Mouse (Mus musculus): ENCODE measurements around the gene Tbcc. TPM values are rescaled to one million over a fixed set of nuclear protein-coding genes. Genes with fewer than 3 reads are reported as not detected.
A peak's percentile ranks its signal among the peaks of the same experiment; 100 is the strongest.

Gene Tbcc
- total RNA-seq, 2 experiments from 2014 or later, result 8.6 to 10.8 TPM

GRCm38 (mm10) chr17:46897221-46897950 lies 6.9 kb downstream of the Tbcc start:
- ATAC-seq (ENCODE audit: poor library complexity, severe bottlenecking), result no peak

- ATAC-seq (ENCODE audit: poor library complexity, severe bottlenecking), result no peak
These were observed 10.5 kb downstream of the Tbcc start for GRCm38 (mm10) chr17:46900941-46901340.

- ATAC-seq (ENCODE audit: poor library complexity, severe bottlenecking), result peak; percentile 96
These were observed 13.5 kb downstream of the Tbcc start for GRCm38 (mm10) chr17:46903876-46904490.

- ATAC-seq (ENCODE audit: poor library complexity, severe bottlenecking), result no peak
These were observed 19.7 kb downstream of the Tbcc start, which contains the start of gene Prph2 for GRCm38 (mm10) chr17:46910186-46910585. Gene Prph2, plus strand, starts transcription at chr17:46910459.

GRCm38 (mm10) chr17:46912331-46912730 lies 21.8 kb downstream of the Tbcc start:
- ATAC-seq (ENCODE audit: poor library complexity, severe bottlenecking), result no peak

- ATAC-seq (ENCODE audit: poor library complexity, severe bottlenecking), result no peak
These were observed 24.6 kb downstream of the Tbcc start for GRCm38 (mm10) chr17:46915129-46915528.

GRCm38 (mm10) chr17:46918951-46919350 lies 28.5 kb downstream of the Tbcc start:
- ATAC-seq (ENCODE audit: poor library complexity, severe bottlenecking), result no peak

- ATAC-seq (ENCODE audit: poor library complexity, severe bottlenecking), result no peak
These were observed 30.4 kb downstream of the Tbcc start for GRCm38 (mm10) chr17:46920855-46921254.

- ATAC-seq (ENCODE audit: poor library complexity, severe bottlenecking), result no peak
These were observed 35.7 kb downstream of the Tbcc start for GRCm38 (mm10) chr17:46926192-46926591.

- ATAC-seq (ENCODE audit: poor library complexity, severe bottlenecking), result no peak
These were observed 36.5 kb downstream of the Tbcc start for GRCm38 (mm10) chr17:46926941-46927340.

GRCm38 (mm10) chr17:46927781-46928180 lies 37.3 kb downstream of the Tbcc start:
- ATAC-seq (ENCODE audit: poor library complexity, severe bottlenecking), result no peak

GRCm38 (mm10) chr17:46929277-46929676 lies 38.8 kb downstream of the Tbcc start:
- ATAC-seq (ENCODE audit: poor library complexity, severe bottlenecking), result no peak

- ATAC-seq (ENCODE audit: poor library complexity, severe bottlenecking), result no peak
These were observed 39.4 kb downstream of the Tbcc start for GRCm38 (mm10) chr17:46929897-46930296.

GRCm38 (mm10) chr17:46932961-46933360 lies 42.5 kb downstream of the Tbcc start:
- no peak for ATAC-seq (ENCODE audit: poor library complexity, severe bottlenecking)

GRCm38 (mm10) chr17:46933557-46934348 lies 43.3 kb downstream of the Tbcc start:
- peak; percentile 51; the same call in 1 of the 2 replicates for ATAC-seq (ENCODE audit: poor library complexity, severe bottlenecking)

- no peak for ATAC-seq (ENCODE audit: poor library complexity, severe bottlenecking)
These were observed 50.0 kb downstream of the Tbcc start for GRCm38 (mm10) chr17:46940461-46940860.

Other genes with a start within 250 kb of the Tbcc start
- gene Klc4, start 244.7 kb upstream of the Tbcc start, total RNA-seq (2015), result 3.5 and 4.9 TPM in 2 replicates
- gene Klc4, start 244.7 kb upstream of the Tbcc start, total RNA-seq (2017), result 13.1 and 15.0 TPM in 2 replicates
- 46.2 and 67.5 TPM in 2 replicates for gene Mrpl2, start 244.5 kb upstream of the Tbcc start, total RNA-seq (2015)
- gene Mrpl2, start 244.5 kb upstream of the Tbcc start, total RNA-seq (2017), result 42.7 and 53.9 TPM in 2 replicates
- 1.7 and 1.9 TPM in 2 replicates for gene Cul7, start 240.3 kb upstream of the Tbcc start, total RNA-seq (2015)
- 1.9 and 2.4 TPM in 2 replicates for gene Cul7, start 240.3 kb upstream of the Tbcc start, total RNA-seq (2017)
- gene Rrp36, start 216.3 kb upstream of the Tbcc start, total RNA-seq (2015), result 9.6 and 10.6 TPM in 2 replicates
- gene Rrp36, start 216.3 kb upstream of the Tbcc start, total RNA-seq (2017), result 62.2 and 75.0 TPM in 2 replicates
- 43.5 and 57.6 TPM in 2 replicates for gene Mea1, start 211.9 kb upstream of the Tbcc start, total RNA-seq (2015)
- gene Mea1, start 211.9 kb upstream of the Tbcc start, total RNA-seq (2017), result 68.3 and 81.4 TPM in 2 replicates
- 27.0 and 32.0 TPM in 2 replicates for gene Klhdc3, start 209.8 kb upstream of the Tbcc start, total RNA-seq (2015)
- gene Klhdc3, start 209.8 kb upstream of the Tbcc start, total RNA-seq (2017), result 14.7 and 16.6 TPM in 2 replicates
- 22.8 and 24.4 TPM in 2 replicates for gene Ppp2r5d, start 185.6 kb upstream of the Tbcc start, total RNA-seq (2015)
- gene Ppp2r5d, start 185.6 kb upstream of the Tbcc start, total RNA-seq (2017), result 48.9 and 49.7 TPM in 2 replicates
- gene Pex6, start 179.2 kb upstream of the Tbcc start, total RNA-seq (2015), result 7.6 and 8.1 TPM in 2 replicates
- 8.1 and 9.7 TPM in 2 replicates for gene Pex6, start 179.2 kb upstream of the Tbcc start, total RNA-seq (2017)
- 0.80 and 1.9 TPM in 2 replicates for gene Gnmt, start 161.5 kb upstream of the Tbcc start, total RNA-seq (2015)
- 0.89 and 1.1 TPM in 2 replicates for gene Gnmt, start 161.5 kb upstream of the Tbcc start, total RNA-seq (2017)
- gene Cnpy3, start 138.5 kb upstream of the Tbcc start, total RNA-seq (2015), result 35.6 and 39.6 TPM in 2 replicates
- gene Cnpy3, start 138.5 kb upstream of the Tbcc start, total RNA-seq (2017), result 109 and 112 TPM in 2 replicates
- gene Ptcra, start 127.0 kb upstream of the Tbcc start, total RNA-seq (2015), result not detected in 2 replicates
- not detected in 2 replicates for gene Ptcra, start 127.0 kb upstream of the Tbcc start, total RNA-seq (2017)
- 8.1 and 8.8 TPM in 2 replicates for gene 2310039H08Rik, start 118.0 kb upstream of the Tbcc start, total RNA-seq (2015)
- gene 2310039H08Rik, start 118.0 kb upstream of the Tbcc start, total RNA-seq (2017), result 5.5 and 10.7 TPM in 2 replicates
- gene Rpl7l1, start 108.0 kb upstream of the Tbcc start, total RNA-seq (2015), result 57.4 and 63.0 TPM in 2 replicates
- gene Rpl7l1, start 108.0 kb upstream of the Tbcc start, total RNA-seq (2017), result 78.5 and 81.4 TPM in 2 replicates
- gene Bicral, start 32.2 kb upstream of the Tbcc start, total RNA-seq (2015), result 25.2 and 32.4 TPM in 2 replicates
- 20.3 and 21.1 TPM in 2 replicates for gene Bicral, start 32.2 kb upstream of the Tbcc start, total RNA-seq (2017)
- gene Prph2, start 19.8 kb downstream of the Tbcc start, total RNA-seq (2015), result not detected in 2 replicates
- gene Prph2, start 19.8 kb downstream of the Tbcc start, total RNA-seq (2017), result not detected in 2 replicates
- 37.4 and 38.2 TPM in 2 replicates for gene Ubr2, start 119.9 kb downstream of the Tbcc start, total RNA-seq (2015)
- 24.2 and 32.5 TPM in 2 replicates for gene Ubr2, start 119.9 kb downstream of the Tbcc start, total RNA-seq (2017)

Data from megakaryocyte, adult 5-6 weeks (primary cell).